Mouse (Mus musculus) mature B cell (primary cell): ENCODE measurements at regions not wholly inside any gene's neighbourhood (a gene's known extent, or its start where the extent isn't known, plus 50 kb on each side); places are given as distances from the start of the nearest gene placed in this dataset.

Experiments used
- in situ Hi-C: fragments of 300-500 bp; cut with MboI; formaldehyde crosslinking; loops from 2 replicates; pipeline ENCODE4 v1.14.3; 2019

- in situ Hi-C loops, result no loop called here
Observed at GRCm38 (mm10) chr4:95386021-95386420, 171.3 kb upstream of the Fggy start.

GRCm38 (mm10) chr4:95388556-95388955 lies 168.8 kb upstream of the Fggy start:
- in situ Hi-C loops, result no loop called here

- in situ Hi-C loops, result no loop called here
Observed at GRCm38 (mm10) chr4:95389647-95390046, 167.7 kb upstream of the Fggy start.

- in situ Hi-C loops, result no loop called here
Observed at GRCm38 (mm10) chr4:95390549-95390948, 166.8 kb upstream of the Fggy start.

GRCm38 (mm10) chr4:95395746-95396145 lies 161.6 kb upstream of the Fggy start:
- in situ Hi-C loops, result no loop called here

- in situ Hi-C loops, result no loop called here
Observed at GRCm38 (mm10) chr4:95398301-95398700, 159.0 kb upstream of the Fggy start.

- in situ Hi-C loops, result no loop called here
Observed at GRCm38 (mm10) chr4:95402273-95402672, 155.0 kb upstream of the Fggy start.

- in situ Hi-C loops, result no loop called here
Observed at GRCm38 (mm10) chr4:95417075-95417474, 140.2 kb upstream of the Fggy start.

GRCm38 (mm10) chr4:95426563-95426962 lies 130.7 kb upstream of the Fggy start:
- in situ Hi-C loops, result no loop called here

- in situ Hi-C loops, result no loop called here
Observed at GRCm38 (mm10) chr4:95434543-95434942, 122.8 kb upstream of the Fggy start.

- in situ Hi-C loops, result no loop called here
Observed at GRCm38 (mm10) chr4:95435080-95435479, 122.2 kb upstream of the Fggy start.

- in situ Hi-C loops, result no loop called here
Observed at GRCm38 (mm10) chr4:95439834-95440233, 117.5 kb upstream of the Fggy start.

- in situ Hi-C loops, result no loop called here
Observed at GRCm38 (mm10) chr4:95443854-95444811, 113.2 kb upstream of the Fggy start.

GRCm38 (mm10) chr4:95450286-95450685 lies 107.0 kb upstream of the Fggy start:
- in situ Hi-C loops, result no loop called here

GRCm38 (mm10) chr4:95451831-95452230 lies 105.5 kb upstream of the Fggy start:
- in situ Hi-C loops, result no loop called here

- in situ Hi-C loops, result no loop called here
Observed at GRCm38 (mm10) chr4:95456318-95456717, 101.0 kb upstream of the Fggy start.

GRCm38 (mm10) chr4:95456943-95457342 lies 100.4 kb upstream of the Fggy start:
- in situ Hi-C loops, result no loop called here

GRCm38 (mm10) chr4:95462476-95462875 lies 94.8 kb upstream of the Fggy start:
- in situ Hi-C loops, result no loop called here

GRCm38 (mm10) chr4:95463082-95463825 lies 94.1 kb upstream of the Fggy start:
- in situ Hi-C loops, result no loop called here

GRCm38 (mm10) chr4:95466647-95467046 lies 90.7 kb upstream of the Fggy start:
- in situ Hi-C loops, result no loop called here

- in situ Hi-C loops, result no loop called here
Observed at GRCm38 (mm10) chr4:95467526-95467925, 89.8 kb upstream of the Fggy start.

- in situ Hi-C loops, result no loop called here
Observed at GRCm38 (mm10) chr4:95474726-95475406, 82.4 kb upstream of the Fggy start.
